Mouse (Mus musculus): ENCODE data around the gene Suclg1. TPM values are rescaled to one million over a fixed set of nuclear protein-coding genes. Genes with fewer than 3 reads are reported as not detected.
A peak's percentile ranks its signal among the peaks of the same experiment; 100 is the strongest.

The Suclg1 gene
- total and polyA plus RNA-seq, 3 experiments, result 53.7 to 105 (median 99.7) TPM

DNA sequence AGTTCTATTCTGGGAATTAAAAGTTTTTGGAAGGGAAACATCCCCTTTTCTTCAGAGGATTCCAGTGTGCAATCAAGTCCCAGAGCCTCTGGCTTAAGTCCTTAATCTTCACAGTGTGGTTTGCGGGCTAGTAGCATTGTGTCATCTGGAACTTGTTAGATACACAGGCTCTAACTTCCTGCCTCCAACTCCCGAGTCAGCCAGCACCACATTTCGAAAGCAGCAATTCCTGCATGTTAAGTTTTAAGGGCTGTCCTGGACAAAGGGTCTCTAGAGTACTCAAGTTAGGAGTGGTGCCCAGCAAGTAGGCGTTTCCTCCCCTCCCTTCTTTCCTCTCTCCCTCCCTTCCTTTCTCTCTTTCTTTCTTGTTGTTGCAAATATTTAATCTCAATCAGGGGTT is 19.8 kb upstream of the Suclg1 start:
- ATAC-seq (ENCODE audit: extremely low read depth, insufficient number of reproducible peaks, low FRiP score, poor library complexity, severe bottlenecking) (no peak), DNase-seq (ENCODE audit: low spot score) (no peak)
- Histone ChIP-seq H3K9me3 (replicated peaks) (no peaks in the 10 kb centered on the region), H3K4me1 (ENCODE audit: insufficient read depth, low read depth, low read length) (peaks cover 2% of the 10 kb centered on the region; the same call in 1 of the 2 replicates), H3K4me3 (ENCODE audit: low read depth, low read length) (no peak overlapping the region), H3K27me3 (ENCODE audit: insufficient read depth, low read length) (peaks cover 2% of the 10 kb centered on the region; the same call in 1 of the 2 replicates), H3K36me3 (replicated peaks) (no peaks in the 10 kb centered on the region)
- TF ChIP-seq POLR2AphosphoS5 (IDR thresholded peaks at IDR 0.05; ENCODE audit: insufficient replicate concordance, low read depth, low read length) (no peak), GATA1 (IDR thresholded peaks at IDR 0.05; ENCODE audit: borderline replicate concordance, low read length) (no peak), GATA2 (IDR thresholded peaks at IDR 0.05; ENCODE audit: borderline replicate concordance, low read depth, low read length) (no peak), TAL1 (conservative IDR thresholded peaks at IDR 0.05; ENCODE audit: low read depth, low read length) (no peak), CTCF (IDR thresholded peaks at IDR 0.05; ENCODE audit: low read depth, low read length) (no peak)

DNA sequence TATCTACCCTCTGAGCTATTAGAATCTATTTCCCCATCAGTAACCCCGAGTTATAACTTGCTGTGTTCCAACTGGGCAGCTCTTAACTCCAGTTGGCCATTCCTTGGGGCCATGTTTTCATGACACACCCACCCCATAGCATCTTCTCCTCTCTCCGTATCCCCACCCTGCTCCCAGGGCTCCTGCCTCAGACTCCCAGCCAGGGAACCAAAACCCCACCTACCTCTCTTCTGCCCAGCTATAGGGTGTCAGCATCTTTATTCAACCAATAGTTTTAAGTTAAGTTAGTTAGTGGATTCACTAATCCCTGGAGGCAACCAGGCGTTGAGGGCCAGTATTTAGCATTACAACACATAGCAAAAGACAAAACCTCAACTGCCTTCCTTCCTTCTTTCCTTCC is 19.3 kb upstream of the Suclg1 start:
- Histone ChIP-seq H3K4me1 (ENCODE audit: insufficient read depth, low read depth, low read length) (peaks cover 2% of the 10 kb centered on the region; the same call in 1 of the 2 replicates), H3K36me3 (replicated peaks) (no peaks in the 10 kb centered on the region), H3K27me3 (ENCODE audit: insufficient read depth, low read length) (peaks cover 2% of the 10 kb centered on the region; the same call in 1 of the 2 replicates), H3K4me3 (ENCODE audit: low read depth, low read length) (no peak overlapping the region), H3K9me3 (replicated peaks) (no peaks in the 10 kb centered on the region)
- ATAC-seq (ENCODE audit: extremely low read depth, insufficient number of reproducible peaks, low FRiP score, poor library complexity, severe bottlenecking), result no peak
- DNase-seq (ENCODE audit: low spot score), result no peak
- no peak for TF ChIP-seq GATA1 (IDR thresholded peaks at IDR 0.05; ENCODE audit: borderline replicate concordance, low read length)
- TF ChIP-seq TAL1 (conservative IDR thresholded peaks at IDR 0.05; ENCODE audit: low read depth, low read length), result no peak
- TF ChIP-seq POLR2AphosphoS5 (IDR thresholded peaks at IDR 0.05; ENCODE audit: insufficient replicate concordance, low read depth, low read length), result no peak
- TF ChIP-seq GATA2 (IDR thresholded peaks at IDR 0.05; ENCODE audit: borderline replicate concordance, low read depth, low read length), result no peak
- TF ChIP-seq CTCF (IDR thresholded peaks at IDR 0.05; ENCODE audit: low read depth, low read length), result no peak

- peaks cover 5% of the 10 kb centered on the region; the same call in 1 of the 2 replicates for H3K27me3 ChIP-seq (ENCODE audit: insufficient read depth, low read length)
- DNase-seq (ENCODE audit: low spot score), result no peak
Observed at GRCm38 (mm10) chr6:73232152-73232584, 16.0 kb upstream of the Suclg1 start.

GRCm38 (mm10) chr6:73233202-73233726 is 14.9 kb upstream of the Suclg1 start:
- H3K4me1 ChIP-seq (ENCODE audit: insufficient read depth, low read depth, low read length), result no peaks in the 10 kb centered on the region
- TF ChIP-seq CTCF (IDR thresholded peaks at IDR 0.05; ENCODE audit: low read depth, low read length), result 0 out of 2 replicates have a peak, but pooled peaks have one; percentile 13
- no peak for TF ChIP-seq TAL1 (conservative IDR thresholded peaks at IDR 0.05; ENCODE audit: low read depth, low read length)
- DNase-seq (ENCODE audit: low spot score) (no peak), ATAC-seq (ENCODE audit: extremely low read depth, insufficient number of reproducible peaks, low FRiP score, poor library complexity, severe bottlenecking) (no peak)
- peaks cover 3% of the 10 kb centered on the region; the same call in 1 of the 2 replicates for H3K9me3 ChIP-seq (replicated peaks)
- no peaks in the 10 kb centered on the region for H3K36me3 ChIP-seq (replicated peaks)
- H3K4me3 ChIP-seq (ENCODE audit: low read depth, low read length), result no peak overlapping the region
- H3K27me3 ChIP-seq (ENCODE audit: insufficient read depth, low read length), result peaks cover 5% of the 10 kb centered on the region; the same call in 1 of the 2 replicates

More at GRCm38 (mm10) chr6:73232152-73232584, 16.0 kb upstream of the Suclg1 start:
- H3K4me1 ChIP-seq (ENCODE audit: insufficient read depth, low read depth, low read length), result peaks cover 2% of the 10 kb centered on the region; the same call in 1 of the 2 replicates
- TF ChIP-seq GATA1 (IDR thresholded peaks at IDR 0.05; ENCODE audit: borderline replicate concordance, low read length) (no peak), TAL1 (conservative IDR thresholded peaks at IDR 0.05; ENCODE audit: low read depth, low read length) (no peak), POLR2AphosphoS5 (IDR thresholded peaks at IDR 0.05; ENCODE audit: insufficient replicate concordance, low read depth, low read length) (no peak), GATA2 (IDR thresholded peaks at IDR 0.05; ENCODE audit: borderline replicate concordance, low read depth, low read length) (no peak), CTCF (IDR thresholded peaks at IDR 0.05; ENCODE audit: low read depth, low read length) (no peak)
- peaks cover 2% of the 10 kb centered on the region; the same call in 1 of the 2 replicates for H3K9me3 ChIP-seq (replicated peaks)
- no peak overlapping the region for H3K4me3 ChIP-seq (ENCODE audit: low read depth, low read length)
- no peak for ATAC-seq (ENCODE audit: extremely low read depth, insufficient number of reproducible peaks, low FRiP score, poor library complexity, severe bottlenecking)
- no peaks in the 10 kb centered on the region for H3K36me3 ChIP-seq (replicated peaks)

GRCm38 (mm10) chr6:73234302-73234900 is 13.8 kb upstream of the Suclg1 start:
- Histone ChIP-seq H3K4me1 (ENCODE audit: insufficient read depth, low read depth, low read length) (no peaks in the 10 kb centered on the region), H3K9me3 (replicated peaks) (peaks cover 3% of the 10 kb centered on the region; the same call in 1 of the 2 replicates), H3K4me3 (ENCODE audit: low read depth, low read length) (no peak overlapping the region), H3K36me3 (replicated peaks) (no peaks in the 10 kb centered on the region), H3K27me3 (ENCODE audit: insufficient read depth, low read length) (peaks cover 5% of the 10 kb centered on the region; the same call in 1 of the 2 replicates)
- no peak for ATAC-seq (ENCODE audit: extremely low read depth, insufficient number of reproducible peaks, low FRiP score, poor library complexity, severe bottlenecking)
- TF ChIP-seq GATA2 (IDR thresholded peaks at IDR 0.05; ENCODE audit: borderline replicate concordance, low read depth, low read length) (no peak), GATA1 (IDR thresholded peaks at IDR 0.05; ENCODE audit: borderline replicate concordance, low read length) (no peak), POLR2AphosphoS5 (IDR thresholded peaks at IDR 0.05; ENCODE audit: insufficient replicate concordance, low read depth, low read length) (no peak), TAL1 (conservative IDR thresholded peaks at IDR 0.05; ENCODE audit: low read depth, low read length) (no peak), CTCF (IDR thresholded peaks at IDR 0.05; ENCODE audit: low read depth, low read length) (no peak)
- DNase-seq (ENCODE audit: low spot score), result no peak

DNA sequence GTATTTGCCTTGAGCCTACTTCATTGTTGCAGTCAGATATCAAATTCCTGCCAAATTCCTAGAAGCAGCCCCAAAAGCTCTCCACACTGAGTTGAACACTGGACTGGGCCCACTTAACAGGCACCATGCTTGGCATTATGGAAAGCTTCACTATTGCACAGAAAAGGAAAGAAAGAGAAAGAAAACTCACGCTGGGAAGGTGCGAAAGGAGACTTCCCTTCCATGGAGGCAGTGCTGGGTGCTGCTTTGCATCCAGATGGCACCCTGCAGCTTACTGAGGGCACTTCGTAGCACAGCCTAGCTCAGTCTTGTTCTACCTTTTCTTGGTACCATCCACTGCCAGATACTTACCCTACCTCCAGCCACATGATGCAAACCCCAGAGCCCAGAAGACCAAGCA is 12.5 kb upstream of the Suclg1 start:
- H3K27me3 ChIP-seq (ENCODE audit: insufficient read depth, low read length), result peaks cover 7% of the 10 kb centered on the region; the same call in 1 of the 2 replicates
- no peaks in the 10 kb centered on the region for H3K36me3 ChIP-seq (replicated peaks)
- H3K9me3 ChIP-seq (replicated peaks), result peaks cover 3% of the 10 kb centered on the region; the same call in 1 of the 2 replicates
- no peaks in the 10 kb centered on the region for H3K4me1 ChIP-seq (ENCODE audit: insufficient read depth, low read depth, low read length)
- DNase-seq (ENCODE audit: low spot score) (no peak), ATAC-seq (ENCODE audit: extremely low read depth, insufficient number of reproducible peaks, low FRiP score, poor library complexity, severe bottlenecking) (no peak)
- no peak for TF ChIP-seq TAL1 (conservative IDR thresholded peaks at IDR 0.05; ENCODE audit: low read depth, low read length)
- TF ChIP-seq GATA2 (IDR thresholded peaks at IDR 0.05; ENCODE audit: borderline replicate concordance, low read depth, low read length), result no peak
- no peak for TF ChIP-seq POLR2AphosphoS5 (IDR thresholded peaks at IDR 0.05; ENCODE audit: insufficient replicate concordance, low read depth, low read length)
- no peak for TF ChIP-seq GATA1 (IDR thresholded peaks at IDR 0.05; ENCODE audit: borderline replicate concordance, low read length)
- no peak for TF ChIP-seq CTCF (IDR thresholded peaks at IDR 0.05; ENCODE audit: low read depth, low read length)
- no peak overlapping the region for H3K4me3 ChIP-seq (ENCODE audit: low read depth, low read length)

Measured in G1E (cell line).